Mouse (Mus musculus): ENCODE data around the gene Btg2.

Gene Btg2

GRCm38 (mm10) chr1:134097956-134098725 lies 19.2 kb upstream of the Btg2 start:
- no peak for DNase-seq (ENCODE audit: low spot score in 2 of 2)

GRCm38 (mm10) chr1:134097080-134097855 lies 18.3 kb upstream of the Btg2 start:
- no peak for DNase-seq (ENCODE audit: low spot score in 2 of 2)

GRCm38 (mm10) chr1:134096264-134096934 lies 17.5 kb upstream of the Btg2 start:
- DNase-seq (ENCODE audit: low spot score in 2 of 2) = no peak

GRCm38 (mm10) chr1:134095721-134096120 lies 16.8 kb upstream of the Btg2 start:
- no peak for DNase-seq (ENCODE audit: low spot score in 2 of 2)

GRCm38 (mm10) chr1:134095033-134095612 lies 16.2 kb upstream of the Btg2 start:
- no peak for DNase-seq (ENCODE audit: low spot score in 2 of 2)

GRCm38 (mm10) chr1:134093771-134094526 lies 15.0 kb upstream of the Btg2 start:
- DNase-seq (ENCODE audit: low spot score in 2 of 2) = no peak

- DNase-seq (ENCODE audit: low spot score in 2 of 2) = peak; percentile 57 to 78
Measured at GRCm38 (mm10) chr1:134092852-134093770, 14.2 kb upstream of the Btg2 start.

GRCm38 (mm10) chr1:134092368-134092767 lies 13.4 kb upstream of the Btg2 start:
- no peak for DNase-seq (ENCODE audit: low spot score in 2 of 2)

- no peak for DNase-seq (ENCODE audit: low spot score in 2 of 2)
Measured at GRCm38 (mm10) chr1:134091851-134092250, 12.9 kb upstream of the Btg2 start.

GRCm38 (mm10) chr1:134089074-134089473 lies 10.2 kb upstream of the Btg2 start:
- DNase-seq (ENCODE audit: low spot score in 2 of 2) = no peak

- no peak for DNase-seq (ENCODE audit: low spot score in 2 of 2)
Measured at GRCm38 (mm10) chr1:134086811-134087398, 8.0 kb upstream of the Btg2 start.

- DNase-seq (ENCODE audit: low spot score in 2 of 2) = no peak
Measured at GRCm38 (mm10) chr1:134086017-134086416, 7.1 kb upstream of the Btg2 start.

GRCm38 (mm10) chr1:134084128-134084527 lies 5.2 kb upstream of the Btg2 start:
- DNase-seq (ENCODE audit: low spot score in 2 of 2) = no peak

- DNase-seq (ENCODE audit: low spot score in 2 of 2) = no peak
Measured at GRCm38 (mm10) chr1:134083676-134084075, 4.8 kb upstream of the Btg2 start.

GRCm38 (mm10) chr1:134082987-134083516 lies 4.1 kb upstream of the Btg2 start:
- peak in 1 of 2 experiments; percentile 54 for DNase-seq (ENCODE audit: low spot score in 2 of 2)

- DNase-seq (ENCODE audit: low spot score in 2 of 2) = no peak
Measured at GRCm38 (mm10) chr1:134080881-134081450, 2.0 kb upstream of the Btg2 start.

- no peak for DNase-seq (ENCODE audit: low spot score in 2 of 2)
Measured at GRCm38 (mm10) chr1:134080406-134080805, 1.5 kb upstream of the Btg2 start.

GRCm38 (mm10) chr1:134079477-134080163 lies 700 bp upstream of the Btg2 start:
- no peak for DNase-seq (ENCODE audit: low spot score in 2 of 2)

All from frontal cortex, postnatal 25 days (tissue).